Mouse (Mus musculus) liver, postnatal 0 days (tissue): ENCODE data around the gene Plcd3.

Experiments used
- CTCF ChIP-seq: sonication (generic); IDR thresholded peaks from 2 replicates; pipeline ENCODE4 v1.5.1; 2016; ENCODE audit warnings: antibody characterized with exemption, low read depth
- EP300 ChIP-seq: IDR thresholded peaks from 2 replicates; pipeline ENCODE4 v1.6.1; 2016; ENCODE audit warnings: antibody characterized with exemption, low read depth, mild to moderate bottlenecking

DNA sequence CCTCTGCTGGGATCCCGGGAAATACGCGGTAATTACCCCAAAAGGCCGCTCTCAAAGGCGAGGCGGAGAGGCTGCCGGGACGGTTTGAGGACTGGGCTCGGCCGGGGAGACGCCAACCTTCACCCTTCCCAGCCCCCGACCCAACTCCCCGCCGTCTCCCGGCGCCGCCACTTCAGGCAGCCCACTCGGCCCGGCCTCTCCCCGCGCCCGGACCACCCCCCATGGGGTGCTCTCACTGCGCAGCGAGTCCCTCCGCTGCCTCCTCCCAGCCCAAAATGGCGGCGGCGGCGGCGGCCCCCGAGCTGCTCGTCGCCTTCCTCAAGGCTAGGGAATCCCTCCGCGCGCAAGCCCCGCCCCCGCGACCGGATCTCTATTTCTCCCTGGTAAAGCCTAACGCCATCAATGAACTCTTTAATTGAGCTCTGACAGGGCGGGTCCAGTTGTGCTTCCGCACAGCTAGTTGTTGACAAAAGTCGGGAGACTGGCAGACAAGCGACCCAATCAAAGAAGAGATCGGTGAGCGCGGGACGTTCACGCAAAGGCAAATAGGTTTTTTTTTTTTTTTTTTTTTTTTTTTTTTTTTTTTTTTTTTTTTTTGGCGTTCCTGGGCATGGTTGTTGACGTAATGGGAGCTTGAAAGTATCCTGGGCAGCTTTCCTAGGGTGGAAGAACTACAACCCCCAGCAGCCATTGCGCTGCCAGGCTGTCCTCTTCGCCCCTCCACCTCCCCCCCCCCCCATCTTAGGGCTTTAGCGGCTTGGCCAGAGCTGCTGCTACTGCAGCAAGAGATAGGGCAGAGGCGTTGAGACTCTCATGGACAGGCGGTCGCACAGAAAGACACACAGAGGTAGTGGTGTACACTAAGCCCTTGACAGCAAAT lies 31.4 kb upstream of the Plcd3 start:
- TF ChIP-seq CTCF (no peak), EP300 (peak; percentile 73)
